Mouse (Mus musculus): ENCODE data around the gene Srcin1. TPM values are rescaled to one million over a fixed set of nuclear protein-coding genes. Genes with fewer than 3 reads are reported as not detected.

Srcin1 gene
- 1.8 and 2.3 TPM in 2 replicates for polyA plus RNA-seq (2015; fragmentation: Nextera tagmentation; extraction: Ambion mirVana)

DNA sequence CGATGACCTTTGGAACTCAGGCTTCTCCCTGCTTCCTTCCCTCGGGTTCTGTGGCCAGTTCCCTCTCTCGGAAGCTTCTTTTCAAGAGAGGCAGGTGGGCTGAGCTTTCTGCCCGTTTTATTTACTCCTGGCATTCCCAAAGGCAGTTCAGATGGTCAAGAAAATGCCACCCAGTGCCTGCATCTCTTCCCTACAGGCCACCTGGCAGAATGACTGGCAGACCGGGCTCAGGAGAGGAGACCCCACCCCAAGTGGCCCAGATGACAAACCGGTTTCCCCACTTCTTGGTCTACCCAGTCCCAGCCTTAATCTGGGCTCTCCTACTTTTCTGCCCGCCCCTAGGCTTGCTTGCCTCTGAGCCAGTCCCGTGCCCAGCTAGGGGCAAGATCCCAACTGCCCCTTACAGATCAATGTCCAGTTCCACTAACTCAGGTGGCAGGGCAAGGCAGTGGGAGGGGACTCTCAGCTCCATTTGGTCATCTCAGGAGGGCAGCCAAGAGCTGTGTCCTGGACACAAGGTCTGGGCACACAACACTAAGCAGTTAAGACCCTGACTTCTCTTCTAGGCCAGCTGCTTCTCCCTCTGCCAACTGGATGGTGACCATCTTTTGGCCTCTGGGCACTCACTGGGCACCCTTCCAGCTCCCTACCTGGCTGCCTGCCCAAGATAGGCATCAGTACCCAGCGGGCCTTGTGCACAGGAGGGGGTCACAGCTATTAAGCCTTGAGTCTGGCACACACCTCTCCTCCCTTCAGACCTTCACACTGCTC, at the start of gene Srcin1:
Gene Srcin1 (minus strand): TSS at position 51 of the 771 bp plus-strand sequence.

DNA sequence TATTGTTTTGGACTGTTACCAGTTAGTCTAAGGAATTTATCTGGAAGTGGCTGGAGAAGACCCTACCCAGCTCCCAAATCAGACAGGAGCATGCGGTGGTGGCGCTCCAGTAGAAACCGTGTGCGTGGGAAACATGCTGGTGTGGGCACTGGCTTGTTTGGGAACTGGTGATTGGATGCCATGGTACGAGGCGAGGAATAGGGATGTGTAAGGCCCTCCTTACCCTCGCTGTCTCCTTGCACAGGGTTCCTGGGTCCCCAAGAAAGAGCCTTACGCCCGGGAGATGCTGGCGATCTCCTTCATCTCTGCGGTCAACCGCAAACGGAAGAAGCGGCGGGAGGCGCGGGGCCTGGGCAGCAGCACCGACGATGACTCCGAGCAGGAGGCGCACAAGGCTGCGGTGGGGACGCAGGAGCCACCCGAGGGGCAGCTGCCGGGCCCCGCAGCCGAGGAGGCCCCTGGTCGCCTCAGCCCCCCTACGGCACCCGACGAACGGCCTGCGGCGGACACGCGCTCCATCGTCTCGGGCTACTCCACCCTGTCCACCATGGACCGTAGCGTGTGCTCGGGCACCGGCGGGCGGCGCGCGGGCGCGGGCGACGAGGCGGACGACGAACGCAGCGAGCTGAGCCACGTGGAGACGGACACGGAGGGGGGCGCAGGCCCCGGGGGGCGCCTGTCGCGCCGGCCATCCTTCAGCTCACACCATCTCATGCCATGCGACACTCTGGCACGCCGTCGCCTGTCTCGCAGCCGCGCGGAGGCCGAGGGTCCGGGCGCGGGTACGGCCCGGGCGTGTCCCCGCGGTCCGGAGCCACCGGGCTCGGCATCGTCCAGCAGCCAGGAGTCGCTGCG, 75.9 kb downstream of the Srcin1 start, which contains the start of gene 4933428G20Rik:
Gene 4933428G20Rik (minus strand): TSS at position 476 of the 855 bp plus-strand sequence.

Other genes starting within 250 kb of the Srcin1 start
- 4.8 and 7.3 TPM in 2 replicates for gene Gpr179, start 224.1 kb downstream of the Srcin1 start, polyA plus RNA-seq (2015; fragmentation: Nextera tagmentation; extraction: Ambion mirVana)
- 2.5 and 2.6 TPM in 2 replicates for gene Socs7, start 213.6 kb downstream of the Srcin1 start, polyA plus RNA-seq (2015; fragmentation: Nextera tagmentation; extraction: Ambion mirVana)
- 5.2 and 8.4 TPM in 2 replicates for gene Arhgap23, start 160.7 kb downstream of the Srcin1 start, polyA plus RNA-seq (2015; fragmentation: Nextera tagmentation; extraction: Ambion mirVana)
- gene 4933428G20Rik, start 75.8 kb downstream of the Srcin1 start, polyA plus RNA-seq (2015; fragmentation: Nextera tagmentation; extraction: Ambion mirVana): 0.44 and 0.60 TPM in 2 replicates
- 1.1 and 2.2 TPM in 2 replicates for gene Epop, start 53.5 kb upstream of the Srcin1 start, polyA plus RNA-seq (2015; fragmentation: Nextera tagmentation; extraction: Ambion mirVana)
- 1.3 TPM in 2 replicates for gene Mllt6, start 87.2 kb upstream of the Srcin1 start, polyA plus RNA-seq (2015; fragmentation: Nextera tagmentation; extraction: Ambion mirVana)
- gene Cisd3, start 109.6 kb upstream of the Srcin1 start, polyA plus RNA-seq (2015; fragmentation: Nextera tagmentation; extraction: Ambion mirVana): 53.6 and 65.4 TPM in 2 replicates
- gene Pcgf2, start 124.3 kb upstream of the Srcin1 start, polyA plus RNA-seq (2015; fragmentation: Nextera tagmentation; extraction: Ambion mirVana): 6.3 and 8.3 TPM in 2 replicates
- gene Psmb3, start 127.2 kb upstream of the Srcin1 start, polyA plus RNA-seq (2015; fragmentation: Nextera tagmentation; extraction: Ambion mirVana): 662 and 856 TPM in 2 replicates
- gene Pip4k2b, start 168.5 kb upstream of the Srcin1 start, polyA plus RNA-seq (2015; fragmentation: Nextera tagmentation; extraction: Ambion mirVana): 1.0 and 1.2 TPM in 2 replicates
- 11.5 and 17.0 TPM in 2 replicates for gene Cwc25, start 190.4 kb upstream of the Srcin1 start, polyA plus RNA-seq (2015; fragmentation: Nextera tagmentation; extraction: Ambion mirVana)
- gene 1700001P01Rik, start 199.7 kb upstream of the Srcin1 start, polyA plus RNA-seq (2015; fragmentation: Nextera tagmentation; extraction: Ambion mirVana): not detected in 2 replicates
- gene Rpl23, start 206.3 kb upstream of the Srcin1 start, polyA plus RNA-seq (2015; fragmentation: Nextera tagmentation; extraction: Ambion mirVana): 693 and 816 TPM in 2 replicates
- 59.8 and 83.6 TPM in 2 replicates for gene Lasp1, start 222.8 kb upstream of the Srcin1 start, polyA plus RNA-seq (2015; fragmentation: Nextera tagmentation; extraction: Ambion mirVana)